Comparison of ENCODE assay signal across 34 mouse cellular contexts in genomic region chr8:13386366-13386765, GRCm38 (mm10). TPM values are rescaled to one million over a fixed set of nuclear protein-coding genes. Genes with fewer than 3 reads are reported as not detected.
"Had no signal": no experiment of that assay in that cellular context is flagged by ENCODE, and none has a peak within 500 bp of the region (broad histone marks: within the 10 kb centered on the region; RNA-seq: fewer than 3 reads in every experiment).

No protein-coding gene starts in this region.

- H3K27ac ChIP-seq: embryonic facial prominence, embryonic 10.5 days; embryonic facial prominence, embryonic 12.5 days; embryonic facial prominence, embryonic 13.5 days; embryonic facial prominence, embryonic 15.5 days; forebrain, embryonic 10.5 days; forebrain, embryonic 12.5 days; forebrain, embryonic 13.5 days; forebrain, embryonic 15.5 days; gastrocnemius, adult 2 months had no signal

- H3K9me3 ChIP-seq: embryonic facial prominence, embryonic 10.5 days; embryonic facial prominence, embryonic 12.5 days; embryonic facial prominence, embryonic 13.5 days; embryonic facial prominence, embryonic 15.5 days; forebrain, embryonic 10.5 days; forebrain, embryonic 12.5 days; forebrain, embryonic 13.5 days; forebrain, embryonic 15.5 days had no signal

- H3K9ac ChIP-seq: embryonic facial prominence, embryonic 12.5 days; embryonic facial prominence, embryonic 13.5 days; embryonic facial prominence, embryonic 15.5 days; forebrain, embryonic 12.5 days; forebrain, embryonic 13.5 days; forebrain, embryonic 15.5 days; forebrain, postnatal 0 days had no signal

- DNase-seq: cerebellum, adult 18-20 months; cerebellum, adult 2 months; cerebellum, adult 8-10 months; cerebellum, adult 9-10 months; cerebellum, adult 9-11 months; cerebellum, postnatal 10 days; cerebellum, postnatal 14 days; cerebellum, postnatal 25 days; cerebellum, postnatal 36 days; embryo, embryonic 11 days; forebrain, postnatal 0 days; gastrocnemius, adult 2 months; gastrocnemius, postnatal 10 days; gastrocnemius, postnatal 14 days; gastrocnemius, postnatal 25 days; gastrocnemius, postnatal 36 days; heart, adult 11 months had no signal

- H3K36me3 ChIP-seq: embryonic facial prominence, embryonic 12.5 days; embryonic facial prominence, embryonic 15.5 days; forebrain, embryonic 12.5 days; forebrain, embryonic 15.5 days had no signal

- H3K4me2 ChIP-seq: embryonic facial prominence, embryonic 12.5 days; embryonic facial prominence, embryonic 13.5 days; embryonic facial prominence, embryonic 15.5 days; forebrain, embryonic 12.5 days; forebrain, embryonic 13.5 days; forebrain, embryonic 15.5 days had no signal

- H3K4me1 ChIP-seq: embryonic facial prominence, embryonic 10.5 days; embryonic facial prominence, embryonic 12.5 days; embryonic facial prominence, embryonic 13.5 days; embryonic facial prominence, embryonic 15.5 days; forebrain, embryonic 10.5 days; forebrain, embryonic 12.5 days; forebrain, embryonic 13.5 days; forebrain, embryonic 15.5 days had no signal

- H3K27me3 ChIP-seq: embryonic facial prominence, embryonic 12.5 days; embryonic facial prominence, embryonic 13.5 days; embryonic facial prominence, embryonic 15.5 days; forebrain, embryonic 12.5 days; forebrain, embryonic 13.5 days; forebrain, embryonic 15.5 days had no signal

- H3K4me3 ChIP-seq: embryonic facial prominence, embryonic 10.5 days; embryonic facial prominence, embryonic 12.5 days; embryonic facial prominence, embryonic 13.5 days; embryonic facial prominence, embryonic 15.5 days; erythroblast, embryonic 14.5 days; forebrain, embryonic 10.5 days; forebrain, embryonic 12.5 days; forebrain, embryonic 13.5 days; forebrain, embryonic 15.5 days; gastrocnemius, adult 2 months had no signal

- ATAC-seq: forebrain, embryonic 13.5 days; forebrain, embryonic 14.5 days; forebrain, embryonic 15.5 days; forebrain, embryonic 16.5 days; forebrain, postnatal 0 days had no signal

RNA-seq across cellular contexts. Expression of gene Atp4b, which starts 10.3 kb away (rescaled TPM):
- polyA plus RNA-seq: cerebellum, adult 2 months; cortical plate, adult 2 months; embryonic facial prominence, embryonic 10.5 days; embryonic facial prominence, embryonic 11.5 days; embryonic facial prominence, embryonic 12.5 days; embryonic facial prominence, embryonic 13.5 days; embryonic facial prominence, embryonic 14.5 days; embryonic facial prominence, embryonic 15.5 days; erythroblast, embryonic 14.5 days; forebrain, embryonic 11.5 days; forebrain, embryonic 12.5 days; forebrain, embryonic 13.5 days; forebrain, embryonic 14.5 days; forebrain, embryonic 15.5 days; forebrain, embryonic 16.5 days; forebrain, postnatal 0 days; frontal cortex, adult 2 months had no signal

RNA-seq across cellular contexts. Expression of gene Grk1, which starts 18.5 kb away (rescaled TPM):
- polyA plus RNA-seq: embryonic facial prominence, embryonic 12.5 days; embryonic facial prominence, embryonic 14.5 days; erythroblast, embryonic 14.5 days; forebrain, embryonic 13.5 days; forebrain, embryonic 16.5 days; gonadal fat pad, adult 2 months had no signal

RNA-seq across cellular contexts. Expression of gene Tmem255b, which starts 48.6 kb away (rescaled TPM):
- polyA plus RNA-seq: erythroblast, embryonic 14.5 days; forebrain, embryonic 11.5 days; forebrain, embryonic 13.5 days; forebrain, embryonic 14.5 days; forebrain, embryonic 15.5 days had no signal
